Mouse (Mus musculus): ENCODE data around the gene Gng10. TPM values are rescaled to one million over a fixed set of nuclear protein-coding genes. Genes with fewer than 3 reads are reported as not detected.
A peak's percentile ranks its signal among the peaks of the same experiment; 100 is the strongest.

Gene Gng10
- polyA plus RNA-seq, 1 experiment = 31.5 TPM

- no peak for TF ChIP-seq CTCF (IDR thresholded peaks at IDR 0.05; ENCODE audit: extremely low read depth, insufficient read depth, insufficient read length, insufficient replicate concordance)
- no peak for TF ChIP-seq POLR2A (IDR thresholded peaks at IDR 0.05; ENCODE audit: low read depth, low read length)
- Histone ChIP-seq H3K36me3 (ENCODE audit: control insufficient read depth, insufficient read depth, low read length) (no peaks in the 10 kb centered on the region), H3K4me1 (ENCODE audit: control insufficient read depth, insufficient read depth, insufficient read length) (no peaks in the 10 kb centered on the region), H3K4me3 (ENCODE audit: extremely low read depth, insufficient read depth, insufficient read length) (no peak within 1 kb of the TSS), H3K27ac (ENCODE audit: insufficient read depth, low read length) (no peak within 1 kb of the TSS), H3K27me3 (ENCODE audit: control insufficient read depth, insufficient read depth, low read length) (no peaks in the 10 kb centered on the region)
- DNase-seq (ENCODE audit: low read depth in 1 of 2, low spot score in 2 of 2) = no peak
- WGBS = 84% methylated on average over 4 of the region's 4 CpGs
These were observed 40.1 kb upstream of the Gng10 start, which contains the start of gene Dnajc25 for GRCm38 (mm10) chr4:58994762-58995161. Gene Dnajc25 (plus strand): TSS chr4:58995062.

DNA sequence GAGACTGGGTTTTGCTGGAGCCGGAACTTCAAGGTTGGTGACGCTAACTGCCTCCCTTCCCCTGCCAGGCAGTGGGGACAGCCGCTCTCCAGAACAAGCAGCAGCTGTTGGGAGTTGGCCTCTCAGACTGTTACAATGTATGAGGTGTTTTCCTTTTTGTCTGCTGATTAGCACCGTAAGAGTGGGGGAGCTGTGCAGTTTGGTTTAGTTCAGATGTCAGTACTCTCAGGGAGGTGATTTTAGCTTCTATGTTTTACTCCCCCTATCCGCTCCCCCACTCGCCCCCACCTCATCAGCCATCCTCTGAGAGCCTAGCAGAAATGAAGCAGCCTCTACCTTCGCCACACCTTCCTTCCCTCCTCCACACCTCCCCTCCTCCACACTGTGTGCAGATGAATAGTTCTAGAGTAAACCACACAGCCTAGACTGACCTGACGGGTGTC lies 39.6 kb upstream of the Gng10 start:
- TF ChIP-seq POLR2A (IDR thresholded peaks at IDR 0.05; ENCODE audit: low read depth, low read length) = no peak
- TF ChIP-seq CTCF (IDR thresholded peaks at IDR 0.05; ENCODE audit: extremely low read depth, insufficient read depth, insufficient read length, insufficient replicate concordance) = no peak
- Histone ChIP-seq H3K36me3 (ENCODE audit: control insufficient read depth, insufficient read depth, low read length) (no peaks in the 10 kb centered on the region), H3K27me3 (ENCODE audit: control insufficient read depth, insufficient read depth, low read length) (no peaks in the 10 kb centered on the region), H3K27ac (ENCODE audit: insufficient read depth, low read length) (no peak overlapping the region), H3K4me3 (ENCODE audit: extremely low read depth, insufficient read depth, insufficient read length) (no peak overlapping the region), H3K4me1 (ENCODE audit: control insufficient read depth, insufficient read depth, insufficient read length) (no peaks in the 10 kb centered on the region)
- no peak for DNase-seq (ENCODE audit: low read depth in 1 of 2, low spot score in 2 of 2)
- WGBS = 80% methylated on average over 8 of the region's 8 CpGs

DNA sequence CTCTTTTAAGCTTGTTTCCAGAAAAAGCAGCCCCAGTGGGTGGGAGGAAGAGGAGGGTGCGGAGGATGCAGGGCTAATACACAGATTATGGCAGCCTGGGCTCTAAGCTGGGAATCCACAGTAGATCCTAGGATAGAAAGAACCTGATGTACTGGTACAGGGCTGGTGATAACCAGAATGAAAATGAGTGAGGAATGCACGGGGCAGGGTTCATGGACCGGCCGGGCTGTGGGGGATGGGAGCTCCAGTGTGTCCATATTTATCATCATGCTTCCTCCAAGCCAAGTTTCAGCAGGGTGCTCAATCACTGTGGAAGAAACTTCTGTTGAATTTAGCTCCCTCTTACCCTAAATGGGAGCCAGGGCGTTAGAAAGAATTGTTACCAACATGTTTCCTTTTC lies 37.8 kb upstream of the Gng10 start:
- Histone ChIP-seq H3K4me1 (ENCODE audit: control insufficient read depth, insufficient read depth, insufficient read length) (no peaks in the 10 kb centered on the region), H3K36me3 (ENCODE audit: control insufficient read depth, insufficient read depth, low read length) (no peaks in the 10 kb centered on the region), H3K27ac (ENCODE audit: insufficient read depth, low read length) (no peak overlapping the region), H3K4me3 (ENCODE audit: extremely low read depth, insufficient read depth, insufficient read length) (no peak overlapping the region), H3K27me3 (ENCODE audit: control insufficient read depth, insufficient read depth, low read length) (no peaks in the 10 kb centered on the region)
- WGBS = 87% methylated on average over 5 of the region's 5 CpGs
- no peak for DNase-seq (ENCODE audit: low read depth in 1 of 2, low spot score in 2 of 2)
- TF ChIP-seq POLR2A (IDR thresholded peaks at IDR 0.05; ENCODE audit: low read depth, low read length) = no peak
- TF ChIP-seq CTCF (IDR thresholded peaks at IDR 0.05; ENCODE audit: extremely low read depth, insufficient read depth, insufficient read length, insufficient replicate concordance) = no peak

DNA sequence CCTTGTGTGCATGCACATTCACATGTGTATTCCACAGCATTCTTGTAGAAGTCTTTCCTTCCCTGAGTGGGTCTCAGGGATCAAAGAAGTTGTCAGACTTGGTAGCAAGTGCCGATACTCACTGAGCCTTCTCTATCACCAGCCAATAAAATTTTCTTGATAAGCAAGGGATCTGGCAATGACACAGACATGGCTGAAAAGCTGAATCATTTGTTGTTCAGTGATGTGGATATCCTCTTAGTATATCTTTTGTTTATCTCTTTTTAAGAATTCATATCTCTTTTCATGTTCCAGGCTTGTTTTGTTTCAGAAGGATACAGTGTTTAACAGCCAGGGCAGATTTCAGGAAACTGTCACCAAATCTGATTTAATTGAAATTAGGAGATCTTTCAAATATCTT lies 36.2 kb upstream of the Gng10 start:
- no peak for TF ChIP-seq CTCF (IDR thresholded peaks at IDR 0.05; ENCODE audit: extremely low read depth, insufficient read depth, insufficient read length, insufficient replicate concordance)
- TF ChIP-seq POLR2A (IDR thresholded peaks at IDR 0.05; ENCODE audit: low read depth, low read length) = no peak
- peaks cover 2% of the 10 kb centered on the region; the same call in 1 of the 2 replicates for H3K4me1 ChIP-seq (ENCODE audit: control insufficient read depth, insufficient read depth, insufficient read length)
- H3K36me3 ChIP-seq (ENCODE audit: control insufficient read depth, insufficient read depth, low read length) = no peaks in the 10 kb centered on the region
- 91% methylated on average over 1 of the region's 1 CpGs for WGBS
- H3K4me3 ChIP-seq (ENCODE audit: extremely low read depth, insufficient read depth, insufficient read length) = no peak overlapping the region
- no peak overlapping the region for H3K27ac ChIP-seq (ENCODE audit: insufficient read depth, low read length)
- H3K27me3 ChIP-seq (ENCODE audit: control insufficient read depth, insufficient read depth, low read length) = no peaks in the 10 kb centered on the region
- no peak for DNase-seq (ENCODE audit: low read depth in 1 of 2, low spot score in 2 of 2)

DNA sequence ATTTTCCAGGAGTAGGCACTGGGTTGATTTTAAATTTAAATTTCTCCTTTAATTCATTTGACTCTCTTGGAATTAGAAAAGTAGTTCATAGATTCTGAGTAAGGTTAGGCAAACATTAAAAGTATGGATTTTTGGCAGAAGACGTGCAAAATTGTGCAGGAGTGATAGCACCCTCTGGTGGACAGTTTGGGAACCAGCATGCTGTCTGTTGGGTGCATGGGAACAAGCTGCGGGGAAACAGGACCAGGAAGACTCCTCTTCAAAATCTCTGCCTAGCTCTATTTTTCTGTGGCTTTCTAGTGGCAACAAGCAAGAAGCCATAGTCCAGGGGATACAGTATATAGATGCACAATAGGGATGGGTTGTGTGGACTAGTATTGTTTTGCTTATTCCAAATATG lies 35.2 kb upstream of the Gng10 start:
- WGBS = 1% methylated on average over 2 of the region's 2 CpGs
- Histone ChIP-seq H3K4me1 (ENCODE audit: control insufficient read depth, insufficient read depth, insufficient read length) (peaks cover 4% of the 10 kb centered on the region; the same call in 1 of the 2 replicates), H3K36me3 (ENCODE audit: control insufficient read depth, insufficient read depth, low read length) (no peaks in the 10 kb centered on the region), H3K27ac (ENCODE audit: insufficient read depth, low read length) (no peak overlapping the region), H3K27me3 (ENCODE audit: control insufficient read depth, insufficient read depth, low read length) (no peaks in the 10 kb centered on the region), H3K4me3 (ENCODE audit: extremely low read depth, insufficient read depth, insufficient read length) (no peak overlapping the region)
- peak; percentile 40 to 64 for DNase-seq (ENCODE audit: low read depth in 1 of 2, low spot score in 2 of 2)
- peak; percentile 76; the same call in 1 of the 2 replicates for TF ChIP-seq CTCF (IDR thresholded peaks at IDR 0.05; ENCODE audit: extremely low read depth, insufficient read depth, insufficient read length, insufficient replicate concordance)
- no peak for TF ChIP-seq POLR2A (IDR thresholded peaks at IDR 0.05; ENCODE audit: low read depth, low read length)

DNA sequence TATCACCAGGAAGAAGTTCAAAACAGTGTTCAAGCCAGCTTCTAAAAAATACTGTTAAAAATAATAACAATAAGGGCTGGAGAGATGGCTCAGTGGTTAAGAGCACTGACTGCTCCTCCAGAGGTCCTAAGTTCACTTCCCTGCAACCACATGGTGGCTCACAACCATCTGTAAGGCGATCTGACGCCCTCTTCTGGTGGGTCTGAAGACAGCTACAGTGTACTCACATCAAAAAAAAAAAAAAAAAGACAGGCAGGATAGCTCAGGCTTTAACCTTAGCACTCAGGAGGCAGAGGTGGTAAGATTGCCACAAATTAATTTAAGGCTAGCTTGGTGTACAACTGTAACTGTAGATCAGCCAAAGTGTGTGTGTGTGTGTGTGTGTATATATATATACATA lies 34.3 kb upstream of the Gng10 start:
- Histone ChIP-seq H3K4me1 (ENCODE audit: control insufficient read depth, insufficient read depth, insufficient read length) (peaks cover 6% of the 10 kb centered on the region; the same call in 1 of the 2 replicates), H3K4me3 (ENCODE audit: extremely low read depth, insufficient read depth, insufficient read length) (no peak overlapping the region), H3K27ac (ENCODE audit: insufficient read depth, low read length) (no peak overlapping the region), H3K27me3 (ENCODE audit: control insufficient read depth, insufficient read depth, low read length) (no peaks in the 10 kb centered on the region), H3K36me3 (ENCODE audit: control insufficient read depth, insufficient read depth, low read length) (no peaks in the 10 kb centered on the region)
- peak; percentile 46 to 71 for DNase-seq (ENCODE audit: low read depth in 1 of 2, low spot score in 2 of 2)
- TF ChIP-seq POLR2A (IDR thresholded peaks at IDR 0.05; ENCODE audit: low read depth, low read length) (no peak), CTCF (IDR thresholded peaks at IDR 0.05; ENCODE audit: extremely low read depth, insufficient read depth, insufficient read length, insufficient replicate concordance) (no peak)
- WGBS = 8% methylated on average over 2 of the region's 2 CpGs

- no peak for TF ChIP-seq CTCF (IDR thresholded peaks at IDR 0.05; ENCODE audit: extremely low read depth, insufficient read depth, insufficient read length, insufficient replicate concordance)
- peak; percentile 67 for TF ChIP-seq POLR2A (IDR thresholded peaks at IDR 0.05; ENCODE audit: low read depth, low read length)
- peak; percentile 74 to 91 for DNase-seq (ENCODE audit: low read depth in 1 of 2, low spot score in 2 of 2)
- WGBS = under 1% methylated on average over 88 of the region's 89 CpGs
- H3K27me3 ChIP-seq (ENCODE audit: control insufficient read depth, insufficient read depth, low read length) = no peaks in the 10 kb centered on the region
- peak within 1 kb of the TSS; percentile 87 for H3K4me3 ChIP-seq (ENCODE audit: extremely low read depth, insufficient read depth, insufficient read length)
- peak within 1 kb of the TSS; percentile 68 for H3K27ac ChIP-seq (ENCODE audit: insufficient read depth, low read length)
- H3K4me1 ChIP-seq (ENCODE audit: control insufficient read depth, insufficient read depth, insufficient read length) = peaks cover 6% of the 10 kb centered on the region; the same call in 1 of the 2 replicates
- H3K36me3 ChIP-seq (ENCODE audit: control insufficient read depth, insufficient read depth, low read length) = no peaks in the 10 kb centered on the region
These were observed 31.7 kb upstream of the Gng10 start, which contains the start of gene Gm20503 for GRCm38 (mm10) chr4:59002948-59003805. Gene Gm20503 (plus strand): TSS chr4:59003210.
